Mouse (Mus musculus) A20 (cell line): Measurements from ENCODE around the gene Zswim9.
"Not testable (repeated sequence)": the region's sequence is repeated elsewhere in the genome, so short reads cannot be mapped to it uniquely, and the experiment has no call there.

Experiments
- DNase-seq: peaks from one replicate; pipeline ENCODE4 v3.0.0-alpha.2; 2011; ENCODE audit warnings: low read depth, low spot score

Gene Zswim9

DNA sequence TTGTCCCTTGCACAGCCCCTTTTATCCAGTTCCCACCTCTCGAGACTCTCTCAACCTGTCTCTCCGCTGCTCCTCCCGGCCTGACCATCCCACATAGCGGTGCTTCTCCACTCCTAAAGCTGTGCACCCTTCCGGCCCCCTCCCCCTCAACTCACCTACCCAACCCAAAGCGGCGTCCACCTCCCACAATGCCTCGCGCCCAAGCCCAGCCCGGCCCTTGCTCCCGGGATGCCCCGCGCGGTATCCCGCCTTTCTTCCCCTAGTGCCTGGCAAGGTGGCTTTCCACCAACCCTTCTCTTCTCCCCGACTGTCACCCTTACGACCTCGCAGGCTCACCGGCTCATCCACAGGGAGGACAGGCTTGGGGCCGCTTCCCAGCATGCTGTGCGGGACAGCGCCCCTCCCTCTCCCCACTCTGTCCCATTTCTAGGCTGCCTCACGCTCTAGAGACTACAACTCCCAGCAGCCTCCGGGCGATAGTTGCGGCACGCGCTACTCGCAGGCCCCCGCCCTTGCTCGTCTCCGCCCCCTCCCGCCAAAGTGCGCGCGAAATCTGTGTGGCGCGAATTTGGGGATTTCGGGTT lies at the start of gene Zswim9:
Gene Zswim9, minus strand, starts transcription at position 414 of the 584 bp plus-strand sequence.
- peak; percentile 97 for DNase-seq

DNA sequence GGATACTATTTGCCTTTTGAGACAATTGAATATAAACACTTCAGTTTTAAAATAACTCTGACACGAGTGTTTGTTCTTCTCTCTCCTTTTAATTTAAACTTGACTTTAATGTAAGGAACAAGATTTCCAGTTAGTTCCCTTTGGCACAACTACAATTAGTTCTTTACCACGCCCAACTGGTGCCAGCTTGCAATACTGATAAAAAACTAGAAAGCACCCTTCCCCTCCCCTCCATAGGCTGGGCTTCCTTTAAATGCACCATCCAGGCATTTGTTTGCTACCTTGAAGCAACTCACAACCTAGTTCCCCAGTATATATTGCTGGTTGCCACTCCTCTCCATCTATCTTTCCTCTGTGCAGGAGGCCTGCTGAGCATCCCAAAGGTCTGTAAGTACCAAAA lies 45.8 kb upstream of the Zswim9 start, which contains the start of gene Pla2g4c:
Gene Pla2g4c, plus strand, starts transcription at position 340 of the 400 bp plus-strand sequence.
- no peak for DNase-seq

DNA sequence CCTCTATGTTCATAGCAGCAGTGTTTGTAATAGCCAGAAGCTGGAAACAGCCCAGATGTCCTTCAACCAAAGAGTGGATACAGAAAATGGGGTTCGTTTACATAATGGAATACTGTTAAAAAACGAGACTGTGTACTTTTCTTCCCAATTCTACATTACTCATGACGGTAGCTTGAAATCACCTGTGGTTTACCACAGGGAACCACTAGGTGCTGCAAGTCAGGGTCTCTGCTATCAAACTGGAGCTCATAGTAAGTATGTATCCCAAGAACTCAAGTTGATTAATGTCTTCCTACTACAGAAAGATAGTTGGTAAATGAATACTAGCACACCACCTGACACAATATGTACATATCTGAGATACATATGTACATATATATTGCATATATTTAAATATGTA lies 42.9 kb upstream of the Zswim9 start:
- DNase-seq = no peak

DNA sequence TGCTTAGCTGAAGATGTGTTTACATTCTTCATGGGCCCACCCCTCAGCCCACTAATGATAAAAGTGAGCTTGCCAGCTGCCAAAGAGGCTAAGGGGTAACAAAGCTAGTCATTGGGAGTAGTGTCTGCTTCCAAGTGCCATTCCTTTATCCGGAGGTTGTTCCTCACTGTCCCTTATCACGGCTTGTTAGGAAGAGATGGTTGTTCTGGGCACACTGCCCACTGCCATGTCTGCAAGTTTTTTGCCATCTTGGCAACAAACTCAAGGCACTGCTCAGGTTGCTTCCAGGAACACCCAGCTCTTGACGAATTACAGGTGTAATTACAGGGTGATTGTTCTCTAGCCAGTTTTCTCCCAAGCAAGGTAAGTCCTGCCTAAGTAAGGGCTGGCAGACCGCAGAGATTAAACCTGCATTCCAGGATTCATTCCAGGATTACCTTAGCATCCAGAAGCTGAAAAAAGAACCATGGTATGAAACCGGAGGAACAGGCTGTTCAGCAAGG lies 35.6 kb upstream of the Zswim9 start:
- no peak for DNase-seq

DNA sequence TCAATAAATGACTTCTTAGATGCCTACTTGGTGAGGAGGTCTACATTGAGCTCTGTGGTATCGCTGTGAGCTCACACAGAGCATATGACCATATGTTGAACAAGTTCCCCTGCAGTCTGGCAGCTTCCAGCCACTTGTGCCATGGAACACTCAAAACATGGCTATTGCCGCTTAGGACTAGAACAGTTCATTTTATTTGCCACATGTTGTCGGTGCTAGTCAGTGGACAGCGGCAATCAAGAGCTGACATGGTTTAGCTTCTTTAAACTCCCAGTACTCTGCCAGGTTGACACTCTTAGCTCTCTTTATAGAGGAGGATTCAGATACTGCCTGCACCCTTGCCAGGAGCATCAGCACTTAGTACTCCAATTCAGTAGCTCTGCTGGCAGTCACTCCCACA lies 32.9 kb upstream of the Zswim9 start:
- DNase-seq = no peak

DNA sequence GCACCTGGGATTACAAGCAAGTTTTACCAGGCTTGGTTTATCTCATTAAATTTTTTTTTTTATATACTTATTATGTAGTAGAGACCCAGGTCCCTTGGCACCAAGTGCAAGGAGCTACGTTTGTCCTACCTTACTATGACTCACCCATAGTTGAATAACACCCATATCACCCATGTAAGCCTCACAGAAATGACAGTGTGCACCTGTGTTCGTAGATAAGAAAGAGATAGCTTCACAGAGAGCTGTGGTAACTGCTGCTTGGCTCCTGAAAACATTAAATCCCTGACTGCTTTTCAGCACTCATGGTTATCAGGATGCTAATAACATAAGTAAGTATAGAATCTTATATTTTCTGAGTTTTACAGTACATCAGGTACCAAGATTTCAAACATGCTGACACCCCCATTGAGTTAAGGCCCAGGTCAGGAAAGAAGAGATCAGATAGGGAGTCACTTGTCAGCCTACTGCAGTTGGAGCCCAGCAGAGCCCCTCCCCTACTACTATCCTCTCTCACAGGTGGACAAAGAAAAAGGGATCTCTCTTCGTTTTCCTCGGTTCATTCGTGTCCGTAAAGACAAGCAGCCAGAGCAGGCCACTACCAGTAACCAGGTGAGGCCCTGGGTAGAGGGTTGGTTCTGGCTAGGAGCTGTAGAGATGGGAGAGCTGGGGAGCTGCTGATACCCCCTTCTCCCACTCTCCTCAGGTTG lies 32.1 kb upstream of the Zswim9 start:
- no peak for DNase-seq

DNA sequence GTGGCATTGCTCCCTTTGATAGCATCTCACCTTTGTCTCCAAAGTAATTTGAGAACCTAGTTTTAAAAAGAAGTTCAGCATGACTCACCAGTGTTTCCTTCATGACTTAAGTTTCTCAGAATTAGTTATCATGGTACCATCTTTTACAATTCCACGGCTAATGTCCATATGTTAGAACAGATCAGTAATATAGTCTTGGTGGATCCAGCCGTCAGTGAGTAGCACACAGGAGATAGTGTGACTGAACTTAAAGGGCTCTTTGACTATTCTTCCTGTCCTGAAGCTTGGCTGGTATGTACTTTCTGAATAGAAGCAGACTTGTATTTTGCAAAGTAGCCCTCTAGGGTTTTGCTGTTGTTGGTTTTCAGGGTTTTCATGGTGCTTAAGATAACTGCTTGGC lies 30.9 kb upstream of the Zswim9 start:
- no peak for DNase-seq

DNA sequence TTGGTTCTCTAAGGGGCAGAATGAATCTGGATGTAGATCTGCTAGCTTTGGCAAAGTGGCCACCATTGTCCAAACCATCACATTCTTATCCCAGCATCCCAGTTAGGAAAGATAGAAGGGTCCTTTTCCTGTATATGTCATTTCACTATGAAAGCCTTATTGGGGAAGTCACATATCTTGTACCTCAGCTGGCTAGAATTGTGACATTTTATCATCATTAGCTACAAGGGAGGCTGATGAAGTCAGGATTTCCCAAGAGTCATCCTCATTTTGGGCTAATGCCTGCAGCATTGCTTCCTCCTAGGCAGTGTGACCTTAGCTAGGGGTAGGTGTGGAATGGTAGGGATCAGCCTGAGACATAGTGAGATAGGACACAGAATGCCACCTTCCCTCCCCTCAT lies 24.9 kb upstream of the Zswim9 start:
- DNase-seq = no peak

DNA sequence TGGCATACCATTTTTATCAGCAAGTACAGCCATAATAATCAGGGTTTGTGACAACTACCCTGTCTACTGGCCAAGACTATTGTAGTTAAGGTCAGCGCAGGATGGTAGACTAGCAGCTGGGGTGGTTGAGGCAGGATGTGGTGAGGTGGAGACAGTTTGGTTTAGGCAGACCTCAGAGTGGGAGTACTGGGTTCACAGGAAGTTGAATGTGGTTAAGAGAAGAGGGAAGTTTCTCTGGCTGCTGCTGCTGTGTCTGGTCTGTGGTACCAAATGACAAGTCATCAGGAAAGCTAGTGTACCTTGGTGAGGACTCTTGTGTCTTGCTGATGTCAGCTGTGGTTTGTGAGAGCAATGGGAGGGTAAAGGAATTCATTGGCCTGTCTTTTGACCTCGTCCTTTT lies 24.3 kb upstream of the Zswim9 start:
- DNase-seq = peak; percentile 12

DNA sequence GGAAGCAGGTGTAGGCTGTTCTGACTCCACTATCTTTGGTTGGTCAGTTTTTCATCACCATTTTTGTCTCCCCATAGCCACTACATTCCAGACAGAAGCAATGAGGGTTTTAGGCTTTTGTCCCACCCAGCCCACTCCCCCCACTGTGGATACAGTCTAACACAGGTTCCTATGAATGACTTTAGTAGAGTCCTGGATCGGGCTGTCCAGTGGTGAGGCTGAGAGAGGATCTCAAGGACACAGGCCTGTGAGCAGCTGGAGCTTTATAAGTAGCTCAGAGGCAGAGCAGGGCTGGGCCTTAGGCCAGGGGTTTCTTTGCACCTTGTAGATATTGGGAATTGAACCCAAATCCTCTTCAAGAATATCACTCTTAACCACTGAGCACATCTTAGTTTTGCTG lies 23.1 kb upstream of the Zswim9 start:
- DNase-seq = no peak

DNA sequence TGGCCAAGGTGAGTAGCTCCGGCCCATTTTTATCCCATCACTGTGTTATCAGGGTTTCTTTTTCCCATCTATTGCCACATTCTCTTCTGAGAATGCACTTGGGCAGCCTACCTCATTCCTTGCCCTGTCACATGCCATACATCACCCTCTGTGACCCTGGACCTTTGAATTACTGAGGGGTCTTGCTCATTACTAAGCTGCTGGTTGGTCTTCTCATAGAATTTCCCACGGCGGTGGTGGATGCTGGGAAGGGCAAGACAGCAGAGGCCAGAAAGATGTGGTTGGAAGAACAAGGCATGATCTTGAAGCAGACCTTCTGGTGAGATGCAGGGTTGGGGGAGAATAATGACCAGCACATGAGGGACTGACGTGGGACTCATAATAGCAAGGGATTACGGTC lies 20.3 kb upstream of the Zswim9 start:
- no peak for DNase-seq

DNA sequence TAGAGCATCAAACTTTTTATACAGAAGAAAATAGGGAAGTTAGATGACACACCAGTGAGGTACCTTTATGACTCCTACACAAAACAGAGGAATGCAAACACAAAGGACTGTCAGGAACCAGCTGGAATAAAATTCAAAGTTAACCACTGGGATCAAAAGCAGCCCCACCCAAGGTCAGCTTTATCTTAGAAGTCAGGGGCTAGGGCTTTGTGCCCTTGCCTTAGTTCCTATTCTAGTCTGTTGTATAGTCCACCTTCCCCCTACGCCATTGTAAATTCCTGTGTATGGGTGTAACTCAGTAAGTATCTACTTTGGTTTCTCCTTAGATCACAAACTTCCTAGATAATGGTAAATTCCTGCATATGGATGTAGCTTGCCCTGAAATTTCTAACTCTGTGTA lies 19.1 kb upstream of the Zswim9 start:
- DNase-seq = no peak

DNA sequence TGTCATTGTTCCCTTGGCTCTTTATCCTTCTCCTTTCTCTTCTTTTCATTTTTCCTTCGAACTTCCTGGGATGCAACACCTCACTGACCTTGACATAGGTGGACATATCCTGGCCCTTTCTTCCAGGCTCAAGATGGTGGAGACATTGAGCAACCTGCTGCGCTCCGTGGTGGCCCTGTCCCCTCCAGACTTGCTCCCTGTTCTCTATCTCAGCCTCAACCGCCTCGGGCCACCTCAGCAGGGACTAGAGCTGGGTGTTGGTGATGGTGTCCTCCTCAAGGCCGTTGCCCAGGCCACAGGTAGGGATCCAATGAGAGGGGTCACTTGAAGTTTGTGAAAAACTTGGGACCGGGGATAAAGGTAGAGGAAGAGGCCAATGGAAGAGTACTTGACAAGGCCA lies 16.7 kb upstream of the Zswim9 start:
- no peak for DNase-seq

DNA sequence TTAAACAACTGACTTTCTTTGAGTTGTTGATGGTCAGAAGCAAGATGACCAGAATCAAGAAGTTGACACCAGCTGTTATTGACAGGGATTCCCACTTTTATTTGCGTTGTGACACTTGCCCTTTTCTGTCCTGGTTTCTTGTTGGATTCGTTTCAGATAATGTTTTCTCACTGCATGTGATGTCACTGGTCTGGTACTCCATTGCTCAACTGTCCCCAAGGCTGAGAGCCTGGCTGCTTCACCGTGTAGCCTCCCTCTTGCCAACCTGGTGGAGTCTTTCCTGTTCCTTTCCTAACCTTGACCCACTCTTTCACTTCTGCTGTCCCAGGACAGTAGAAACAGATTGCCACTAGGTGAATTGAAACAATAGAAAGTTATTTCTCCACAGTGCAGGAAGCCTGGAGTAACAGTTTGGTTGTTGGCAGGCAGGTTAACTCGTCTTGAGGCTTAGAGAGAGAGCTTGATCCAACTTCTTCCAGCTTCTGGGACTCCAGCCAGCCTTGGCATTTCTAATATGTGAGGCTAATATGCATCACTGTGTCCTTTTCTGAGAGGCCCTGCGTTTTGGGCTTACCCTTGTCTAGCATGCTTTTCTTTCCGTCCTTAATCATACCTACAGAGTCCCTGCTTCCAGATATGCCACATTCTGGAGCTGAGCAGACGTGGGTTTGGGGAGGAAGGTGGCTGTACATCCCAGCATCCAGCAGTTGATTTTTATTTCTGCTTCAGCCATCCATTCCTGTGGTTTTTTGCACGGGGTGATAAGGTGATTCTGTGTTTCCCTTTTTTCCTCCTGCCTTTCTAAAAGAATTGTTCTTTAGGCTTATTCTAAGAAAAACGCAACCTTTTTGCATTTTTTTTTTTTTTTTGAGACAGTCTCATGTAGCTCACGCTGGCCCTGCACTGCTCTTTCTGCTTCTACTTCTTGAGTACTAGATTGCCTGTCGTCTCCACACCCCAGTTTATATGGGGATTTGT lies 15.6 kb upstream of the Zswim9 start:
- no peak for DNase-seq

DNA sequence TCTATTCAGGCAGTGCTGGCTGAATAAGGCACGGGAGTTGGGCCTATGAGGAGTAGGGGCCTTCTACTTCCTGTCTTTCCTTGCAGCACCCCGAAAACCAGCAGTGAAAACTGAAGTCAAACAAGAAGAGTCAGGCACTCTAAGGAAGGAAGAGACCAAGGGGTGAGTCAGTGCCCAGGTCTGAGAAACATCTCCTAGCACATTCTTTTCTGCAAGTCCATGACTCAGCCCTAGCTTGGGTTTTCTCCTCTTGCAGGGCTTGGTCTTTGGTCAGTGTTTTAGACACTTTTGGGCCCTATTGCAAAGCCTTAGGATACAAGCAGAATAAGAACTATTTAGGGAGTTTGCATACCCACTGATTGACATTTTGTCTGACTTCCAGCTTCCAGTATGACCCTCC lies 12.8 kb upstream of the Zswim9 start:
- DNase-seq = no peak

DNA sequence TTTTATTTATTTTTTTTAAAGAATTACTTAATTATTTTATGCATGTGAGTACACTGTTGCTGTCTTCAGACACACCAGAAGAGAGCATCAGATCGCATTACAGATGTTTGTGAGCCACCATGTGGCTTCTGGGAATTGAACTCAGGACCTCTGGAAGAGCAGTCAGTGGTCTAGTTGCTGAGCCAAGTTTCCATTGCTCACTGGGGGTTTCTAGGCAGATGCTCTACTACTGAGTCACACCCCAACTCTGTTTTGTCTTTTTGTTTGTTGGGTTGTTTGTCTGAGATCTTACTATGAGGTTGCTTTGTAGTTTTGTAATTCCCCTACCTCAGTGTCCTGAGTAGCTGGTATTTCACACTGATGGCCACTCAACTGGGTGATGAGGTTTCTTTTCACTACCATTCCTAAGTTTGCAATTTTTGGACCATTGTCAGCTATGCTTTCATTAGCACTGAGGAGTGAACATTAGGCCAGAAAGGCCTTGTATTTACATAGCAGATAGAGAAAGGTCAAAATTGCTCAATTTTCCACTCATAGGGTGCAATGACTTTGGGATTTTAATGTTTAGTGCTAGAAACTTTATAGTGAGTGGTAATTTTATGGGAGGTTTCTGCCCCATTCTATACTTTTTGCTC lies 11.6 kb upstream of the Zswim9 start:
- DNase-seq = no peak

DNA sequence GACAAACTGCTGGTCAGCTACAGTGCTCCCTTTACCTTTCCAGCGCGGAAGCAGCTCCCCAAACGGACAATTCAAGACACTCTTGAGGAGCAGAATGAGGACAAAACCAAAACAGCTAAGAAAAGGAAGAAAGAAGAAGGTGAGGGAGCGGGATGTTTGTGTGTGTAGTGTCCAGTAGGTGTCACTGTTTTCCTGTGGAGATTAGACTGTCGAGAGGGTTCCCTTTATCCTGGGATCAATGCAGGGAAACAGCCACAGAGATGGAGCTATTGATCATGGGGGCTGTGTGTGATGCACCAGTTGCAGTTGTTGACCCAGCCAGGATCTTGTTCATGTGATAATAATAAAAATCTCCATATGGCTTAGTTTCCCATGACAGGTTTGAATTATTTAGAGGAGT lies 10.1 kb upstream of the Zswim9 start:
- peak; percentile 33 for DNase-seq

DNA sequence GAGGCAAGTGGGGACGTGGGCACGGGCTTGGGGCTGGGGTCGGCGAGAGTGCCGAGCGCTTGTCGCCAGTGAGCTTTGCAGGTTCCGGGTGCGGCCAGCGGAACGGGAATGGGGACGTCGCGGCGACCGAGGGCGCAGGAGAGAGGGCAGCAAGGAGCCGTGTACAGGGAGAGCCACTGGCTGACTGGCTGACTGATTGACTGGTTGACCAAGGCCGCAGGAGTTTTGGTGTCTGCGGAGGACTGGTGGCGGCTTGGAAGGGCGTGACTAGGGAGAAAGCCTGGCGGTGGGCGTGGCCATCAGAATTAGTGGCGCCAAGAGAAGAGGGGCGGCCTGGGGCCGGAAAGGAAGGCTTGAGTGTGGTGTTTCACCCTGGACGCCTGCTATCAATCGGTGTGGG lies 436 bp upstream of the Zswim9 start:
- not testable (repeated sequence) for DNase-seq

DNA sequence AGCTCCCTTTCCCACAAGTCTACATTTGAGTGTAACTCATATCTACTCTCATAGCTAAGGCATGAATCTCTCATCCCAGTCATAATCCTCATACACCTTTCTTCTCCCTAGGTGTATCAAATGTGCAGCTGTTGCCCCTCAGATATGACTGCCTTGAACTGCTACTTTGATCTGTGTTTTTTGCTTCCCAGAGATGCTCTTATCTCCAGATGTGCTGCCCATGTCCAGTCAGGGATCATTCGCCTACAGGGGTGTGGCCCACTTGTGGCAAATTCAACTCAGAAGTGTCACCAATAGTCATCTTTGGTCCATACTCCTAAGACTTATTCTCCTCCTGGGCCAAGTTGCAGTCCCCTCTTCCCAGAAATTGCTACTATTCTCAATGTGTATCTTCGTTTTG lies 688 bp downstream of the Zswim9 start:
- DNase-seq = no peak

DNA sequence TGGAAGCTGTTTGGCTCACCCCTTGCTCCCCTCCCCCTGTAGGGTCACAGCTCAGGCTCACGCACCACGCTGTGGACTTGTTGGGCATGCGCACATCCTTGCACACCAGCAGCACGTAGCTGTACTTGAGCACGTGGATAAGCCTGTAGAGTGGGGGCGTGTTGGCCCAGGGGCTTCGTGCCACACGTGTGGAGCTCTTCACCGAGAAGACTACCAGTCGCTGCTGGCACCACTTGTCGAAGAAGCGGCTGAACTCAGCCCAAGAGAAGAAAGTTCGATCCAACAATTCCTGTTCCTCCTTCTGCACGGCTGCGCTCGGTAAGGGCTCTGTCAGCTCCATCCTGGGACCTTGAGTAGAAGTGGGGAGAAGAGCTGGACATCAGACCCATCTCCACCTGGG lies 1.4 kb downstream of the Zswim9 start, which contains the start of gene Lig1:
Gene Lig1, plus strand, starts transcription at position 203 of the 400 bp plus-strand sequence.
- no peak for DNase-seq

DNA sequence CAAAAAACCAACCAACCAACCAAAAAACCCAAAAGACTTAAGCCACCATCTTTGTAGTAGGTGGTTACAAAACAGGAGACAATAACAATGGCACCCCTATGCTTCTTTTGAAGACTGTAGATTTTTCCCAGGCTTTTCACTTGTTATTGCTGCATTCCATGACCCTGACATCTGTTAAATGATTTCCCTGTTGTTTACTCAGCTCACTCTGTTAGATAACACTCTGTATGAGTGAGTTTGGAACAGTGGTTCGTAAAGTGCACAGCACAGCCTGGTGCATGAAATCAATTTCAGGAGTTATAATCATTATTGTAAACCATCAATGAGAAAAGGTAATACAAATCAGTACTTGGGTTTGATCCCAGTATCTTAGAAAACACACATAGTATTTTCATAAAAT lies 6.8 kb downstream of the Zswim9 start:
- DNase-seq = no peak

DNA sequence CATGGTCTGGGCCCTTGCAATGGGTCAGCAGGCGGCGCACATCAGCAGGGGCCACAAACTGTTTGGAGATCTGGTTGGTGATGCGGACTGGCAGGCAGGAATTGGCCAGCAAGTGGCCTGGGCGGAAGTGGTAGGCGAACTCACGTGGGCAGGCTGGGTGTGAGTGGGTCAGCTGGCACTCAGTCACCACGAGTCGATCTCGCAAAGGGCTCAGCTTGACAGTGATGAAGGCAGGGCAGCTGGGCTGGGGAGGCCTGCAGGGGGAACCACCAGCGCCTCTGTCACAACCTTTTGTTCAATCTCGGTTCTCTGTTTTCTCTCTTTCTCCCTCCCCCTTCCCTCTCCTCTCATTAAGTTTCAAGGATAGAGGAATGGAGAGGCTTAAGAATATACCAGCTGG lies 9.1 kb downstream of the Zswim9 start:
- peak; percentile 28 for DNase-seq
